Mouse (Mus musculus) monocyte, adult 5-6 weeks (primary cell): ENCODE measurements around the gene Gm9046. TPM values are rescaled to one million over a fixed set of nuclear protein-coding genes. Genes with fewer than 3 reads are reported as not detected.
"Not testable (repeated sequence)": the region's sequence is repeated elsewhere in the genome, so short reads cannot be mapped to it uniquely, and the experiment has no call there.

Source experiments
- ATAC-seq: fragments of 153-309, 156-312 bp; replicated peaks from 2 replicates; pipeline ENCODE4 v1.8.0; 2017; ENCODE audit warnings: mild to moderate bottlenecking; ENCODE audit not compliant: low TSS enrichment, insufficient number of reproducible peaks, severe bottlenecking, poor library complexity, low FRiP score
- total RNA-seq: library from RNA; stranded (forward); fragments of 200-1000, 200-491, 200-594 nt; gene quantifications from 3 replicates; pipeline ENCODE4 v1.2.3, GENCODE M21; 2017

Gene Gm9046
- not detected in 3 replicates for total RNA-seq

GRCm38 (mm10) chr10:118343155-118343554 lies at the start of gene Gm9046:
Gene Gm9046 (minus strand): TSS chr10:118343255.
- ATAC-seq = not testable (repeated sequence)

- ATAC-seq = peak; percentile 99
Measured at GRCm38 (mm10) chr10:118370443-118370842, 27.4 kb upstream of the Gm9046 start.

GRCm38 (mm10) chr10:118369518-118369917 lies 26.5 kb upstream of the Gm9046 start:
- no peak for ATAC-seq

GRCm38 (mm10) chr10:118354005-118354404 lies 10.9 kb upstream of the Gm9046 start, which contains the start of gene Gm9049:
Gene Gm9049 (minus strand): TSS chr10:118354105.
- ATAC-seq = not testable (repeated sequence)

GRCm38 (mm10) chr10:118348579-118348978 lies 5.5 kb upstream of the Gm9046 start, which contains the start of gene Gm9048:
Gene Gm9048 (minus strand): TSS chr10:118348679.
- not testable (repeated sequence) for ATAC-seq

GRCm38 (mm10) chr10:118337731-118338130 lies 5.3 kb downstream of the Gm9046 start, which contains the start of gene Gm9045:
Gene Gm9045 (minus strand): TSS chr10:118337831.
- not testable (repeated sequence) for ATAC-seq

GRCm38 (mm10) chr10:118332308-118332707 lies 10.7 kb downstream of the Gm9046 start, which contains the start of gene Gm9044:
Gene Gm9044 (minus strand): TSS chr10:118332408.
- not testable (repeated sequence) for ATAC-seq

- ATAC-seq = not testable (repeated sequence)
Measured at GRCm38 (mm10) chr10:118326869-118327268, 16.2 kb downstream of the Gm9046 start, which contains the start of gene Gm9040. Gene Gm9040 (minus strand): TSS chr10:118326969.

GRCm38 (mm10) chr10:118319024-118319423 lies 24.0 kb downstream of the Gm9046 start:
- no peak for ATAC-seq

GRCm38 (mm10) chr10:118302133-118302532 lies 40.9 kb downstream of the Gm9046 start:
- ATAC-seq = 0 out of 2 replicates have a peak, but pooled peaks have one; percentile 40

- no peak for ATAC-seq
Measured at GRCm38 (mm10) chr10:118294938-118295337, 48.1 kb downstream of the Gm9046 start, which contains the start of gene Iltifb. Gene Iltifb (minus strand): TSS chr10:118295038.

Other genes with a start within 250 kb of the Gm9046 start
- gene Mdm1, start 201.4 kb downstream of the Gm9046 start, total RNA-seq = 225 to 295 TPM (median 275 TPM) in 3 replicates
- gene Il22, start 138.3 kb downstream of the Gm9046 start, total RNA-seq = not detected in 3 replicates
- not detected in 3 replicates for gene Gm32717, start 102.5 kb downstream of the Gm9046 start, total RNA-seq
- not detected in 3 replicates for gene Gm32802, start 84.6 kb downstream of the Gm9046 start, total RNA-seq
- not detected in 3 replicates for gene Iltifb, start 48.2 kb downstream of the Gm9046 start, total RNA-seq
- gene Gm9040, start 16.3 kb downstream of the Gm9046 start, total RNA-seq = not detected in 3 replicates
- gene Gm9044, start 10.8 kb downstream of the Gm9046 start, total RNA-seq = not detected in 3 replicates
- not detected in 3 replicates for gene Gm9045, start 5.4 kb downstream of the Gm9046 start, total RNA-seq
- not detected in 3 replicates for gene Gm9048, start 5.4 kb upstream of the Gm9046 start, total RNA-seq
- gene Gm9049, start 10.8 kb upstream of the Gm9046 start, total RNA-seq = not detected in 3 replicates
- 59.4 to 177 TPM (median 69.7 TPM) in 3 replicates for gene Ifng, start 97.8 kb upstream of the Gm9046 start, total RNA-seq